Mouse (Mus musculus): Measurements from ENCODE around the gene Jade1. TPM values are rescaled to one million over a fixed set of nuclear protein-coding genes. Genes with fewer than 3 reads are reported as not detected.

Jade1 gene
- polyA plus RNA-seq, 1 experiment, result 22.7 TPM

GRCm38 (mm10) chr3:41598412-41598811 lies 42.9 kb downstream of the Jade1 start:
- peaks cover 9% of the 10 kb centered on the region for H3K4me1 ChIP-seq (replicated peaks; ENCODE audit: control insufficient read depth, insufficient read depth, low read length)
- H3K27me3 ChIP-seq (ENCODE audit: control insufficient read depth, insufficient read depth, low read length), result no peaks in the 10 kb centered on the region
- DNase-seq, result no peak
- peaks cover 41% of the 10 kb centered on the region for H3K36me3 ChIP-seq (ENCODE audit: control insufficient read depth, insufficient read depth, low read length)
- no peak overlapping the region for H3K4me3 ChIP-seq (ENCODE audit: control insufficient read depth, insufficient read depth, low read length)
- no peak overlapping the region for H3K27ac ChIP-seq (ENCODE audit: control insufficient read depth, insufficient read depth, low read length)
- WGBS, result 94% methylated on average over 9 of the region's 9 CpGs
- TF ChIP-seq POLR2A (IDR thresholded peaks at IDR 0.05; ENCODE audit: control insufficient read depth, extremely low read depth, insufficient read depth, low read length, poor library complexity) (no peak), CTCF (IDR thresholded peaks at IDR 0.05; ENCODE audit: borderline replicate concordance, control insufficient read depth, extremely low read depth, insufficient read depth, low read length, poor library complexity) (no peak)

- Histone ChIP-seq H3K4me3 (ENCODE audit: control insufficient read depth, insufficient read depth, low read length) (no peak overlapping the region), H3K27me3 (ENCODE audit: control insufficient read depth, insufficient read depth, low read length) (no peaks in the 10 kb centered on the region), H3K36me3 (ENCODE audit: control insufficient read depth, insufficient read depth, low read length) (peaks cover 33% of the 10 kb centered on the region), H3K4me1 (replicated peaks; ENCODE audit: control insufficient read depth, insufficient read depth, low read length) (peaks cover 17% of the 10 kb centered on the region), H3K27ac (ENCODE audit: control insufficient read depth, insufficient read depth, low read length) (no peak overlapping the region)
- 94% methylated on average over 10 of the region's 10 CpGs for WGBS
- TF ChIP-seq POLR2A (IDR thresholded peaks at IDR 0.05; ENCODE audit: control insufficient read depth, extremely low read depth, insufficient read depth, low read length, poor library complexity) (no peak), CTCF (IDR thresholded peaks at IDR 0.05; ENCODE audit: borderline replicate concordance, control insufficient read depth, extremely low read depth, insufficient read depth, low read length, poor library complexity) (no peak)
- DNase-seq, result no peak
Measured at GRCm38 (mm10) chr3:41599226-41599625, 43.7 kb downstream of the Jade1 start.

GRCm38 (mm10) chr3:41599806-41600589 lies 44.5 kb downstream of the Jade1 start:
- no peak for TF ChIP-seq CTCF (IDR thresholded peaks at IDR 0.05; ENCODE audit: borderline replicate concordance, control insufficient read depth, extremely low read depth, insufficient read depth, low read length, poor library complexity)
- no peak for TF ChIP-seq POLR2A (IDR thresholded peaks at IDR 0.05; ENCODE audit: control insufficient read depth, extremely low read depth, insufficient read depth, low read length, poor library complexity)
- 96% methylated on average over 14 of the region's 14 CpGs for WGBS
- DNase-seq, result peak; percentile 65
- Histone ChIP-seq H3K27me3 (ENCODE audit: control insufficient read depth, insufficient read depth, low read length) (no peaks in the 10 kb centered on the region), H3K27ac (ENCODE audit: control insufficient read depth, insufficient read depth, low read length) (no peak overlapping the region), H3K4me1 (replicated peaks; ENCODE audit: control insufficient read depth, insufficient read depth, low read length) (peaks cover 23% of the 10 kb centered on the region), H3K4me3 (ENCODE audit: control insufficient read depth, insufficient read depth, low read length) (no peak overlapping the region), H3K36me3 (ENCODE audit: control insufficient read depth, insufficient read depth, low read length) (peaks cover 26% of the 10 kb centered on the region)

DNA sequence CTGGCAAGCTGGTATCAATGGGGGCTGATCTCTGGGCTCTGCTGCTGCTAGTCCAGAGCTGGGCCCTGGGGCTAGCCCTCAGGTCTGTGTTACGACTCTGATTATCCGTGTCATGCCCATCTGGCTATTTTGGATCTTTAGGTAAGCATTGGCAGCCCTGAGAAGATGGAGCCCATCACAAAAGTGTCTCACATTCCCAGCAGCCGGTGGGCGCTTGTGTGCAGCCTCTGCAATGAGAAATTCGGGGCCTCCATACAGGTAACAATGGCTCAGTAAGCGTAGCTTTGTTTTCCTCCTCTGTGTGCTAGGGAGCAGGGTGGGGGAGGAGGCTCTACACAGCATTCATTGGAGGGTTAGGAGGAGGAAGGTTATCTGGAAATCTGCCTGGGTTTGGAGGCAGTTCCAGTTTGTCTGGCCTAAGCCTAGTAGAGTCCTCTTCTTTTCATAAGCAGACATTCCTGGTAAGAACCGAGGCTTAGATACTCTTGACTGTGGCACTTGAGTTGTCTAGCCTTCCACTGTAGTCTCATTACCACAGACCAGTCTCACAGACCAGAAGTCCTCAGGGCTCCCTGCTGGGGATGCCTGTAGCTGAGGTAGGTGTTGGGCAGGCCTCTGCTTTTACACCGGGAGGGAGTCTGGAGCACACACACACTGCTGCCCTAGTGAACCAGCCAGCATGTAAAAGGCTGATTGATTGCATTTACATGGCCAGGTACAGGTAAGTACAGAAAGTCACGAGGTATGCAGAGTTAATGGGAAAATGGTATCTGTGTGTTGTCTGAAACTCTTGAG lies 45.9 kb downstream of the Jade1 start:
- no peak overlapping the region for H3K4me3 ChIP-seq (ENCODE audit: control insufficient read depth, insufficient read depth, low read length)
- H3K4me1 ChIP-seq (replicated peaks; ENCODE audit: control insufficient read depth, insufficient read depth, low read length), result peaks cover 31% of the 10 kb centered on the region
- TF ChIP-seq CTCF (IDR thresholded peaks at IDR 0.05; ENCODE audit: borderline replicate concordance, control insufficient read depth, extremely low read depth, insufficient read depth, low read length, poor library complexity) (no peak), POLR2A (IDR thresholded peaks at IDR 0.05; ENCODE audit: control insufficient read depth, extremely low read depth, insufficient read depth, low read length, poor library complexity) (no peak)
- peaks cover 23% of the 10 kb centered on the region for H3K36me3 ChIP-seq (ENCODE audit: control insufficient read depth, insufficient read depth, low read length)
- no peaks in the 10 kb centered on the region for H3K27me3 ChIP-seq (ENCODE audit: control insufficient read depth, insufficient read depth, low read length)
- 95% methylated on average over 9 of the region's 9 CpGs for WGBS
- no peak overlapping the region for H3K27ac ChIP-seq (ENCODE audit: control insufficient read depth, insufficient read depth, low read length)
- DNase-seq, result no peak

DNA sequence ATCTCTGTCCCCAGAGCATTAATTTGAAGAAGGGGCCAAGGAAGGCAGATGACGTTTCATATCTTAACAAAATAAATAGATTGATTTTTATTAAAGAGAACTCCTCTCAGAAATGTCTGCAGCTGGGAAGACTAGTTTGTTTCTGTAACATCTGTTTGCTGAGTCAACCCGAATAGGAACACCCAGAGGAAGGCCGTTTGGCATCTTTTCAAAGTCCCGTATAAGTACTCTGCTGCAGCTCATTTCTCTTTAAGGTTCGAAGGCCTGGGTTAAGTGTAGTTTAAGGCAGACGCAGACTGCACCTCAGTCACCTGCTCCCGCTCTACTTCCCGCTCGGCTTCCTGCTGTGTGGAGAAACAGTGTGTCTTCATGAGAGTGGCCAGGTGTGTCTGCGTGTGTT lies 47.4 kb downstream of the Jade1 start:
- DNase-seq, result no peak
- 26% methylated on average over 10 of the region's 10 CpGs for WGBS
- TF ChIP-seq POLR2A (IDR thresholded peaks at IDR 0.05; ENCODE audit: control insufficient read depth, extremely low read depth, insufficient read depth, low read length, poor library complexity), result no peak
- no peak for TF ChIP-seq CTCF (IDR thresholded peaks at IDR 0.05; ENCODE audit: borderline replicate concordance, control insufficient read depth, extremely low read depth, insufficient read depth, low read length, poor library complexity)
- no peaks in the 10 kb centered on the region for H3K27me3 ChIP-seq (ENCODE audit: control insufficient read depth, insufficient read depth, low read length)
- H3K4me1 ChIP-seq (replicated peaks; ENCODE audit: control insufficient read depth, insufficient read depth, low read length), result peaks cover 31% of the 10 kb centered on the region
- H3K36me3 ChIP-seq (ENCODE audit: control insufficient read depth, insufficient read depth, low read length), result peaks cover 10% of the 10 kb centered on the region
- H3K27ac ChIP-seq (ENCODE audit: control insufficient read depth, insufficient read depth, low read length), result no peak overlapping the region
- no peak overlapping the region for H3K4me3 ChIP-seq (ENCODE audit: control insufficient read depth, insufficient read depth, low read length)

- 81% methylated on average over 5 of the region's 5 CpGs for WGBS
- peaks cover 7% of the 10 kb centered on the region; the same call in 1 of the 2 replicates for H3K36me3 ChIP-seq (ENCODE audit: control insufficient read depth, insufficient read depth, low read length)
- H3K27ac ChIP-seq (ENCODE audit: control insufficient read depth, insufficient read depth, low read length), result no peak overlapping the region
- DNase-seq, result no peak
- TF ChIP-seq CTCF (IDR thresholded peaks at IDR 0.05; ENCODE audit: borderline replicate concordance, control insufficient read depth, extremely low read depth, insufficient read depth, low read length, poor library complexity) (no peak), POLR2A (IDR thresholded peaks at IDR 0.05; ENCODE audit: control insufficient read depth, extremely low read depth, insufficient read depth, low read length, poor library complexity) (no peak)
- peaks cover 31% of the 10 kb centered on the region for H3K4me1 ChIP-seq (replicated peaks; ENCODE audit: control insufficient read depth, insufficient read depth, low read length)
- H3K4me3 ChIP-seq (ENCODE audit: control insufficient read depth, insufficient read depth, low read length), result no peak overlapping the region
- no peaks in the 10 kb centered on the region for H3K27me3 ChIP-seq (ENCODE audit: control insufficient read depth, insufficient read depth, low read length)
Measured at GRCm38 (mm10) chr3:41603470-41604019, 48.0 kb downstream of the Jade1 start.
